Mouse (Mus musculus): ENCODE data around the gene Capn5. TPM values are rescaled to one million over a fixed set of nuclear protein-coding genes. Genes with fewer than 3 reads are reported as not detected.

Capn5 gene
- 15.3 and 16.3 TPM in 2 replicates for polyA plus RNA-seq (2015; fragmentation: Nextera tagmentation; extraction: Ambion mirVana)

GRCm38 (mm10) chr7:98177929-98178559, at the start of gene Capn5:
Capn5 (minus strand) TSS chr7:98178274.
- Histone ChIP-seq H3K9ac (peak within 1 kb of the TSS; percentile 81), H3K9me3 (no peaks in the 10 kb centered on the region), H3K27me3 (peaks cover 27% of the 10 kb centered on the region), H3K4me3 (peak within 1 kb of the TSS; percentile 73), H3K4me1 (replicated peaks) (peaks cover 38% of the 10 kb centered on the region), H3K36me3 (no peaks in the 10 kb centered on the region), H3K4me2 (peak within 1 kb of the TSS; percentile 71), H3K27ac (no peak within 1 kb of the TSS; the same call in 1 of the 2 replicates)
- WGBS = 3% methylated on average over 38 of the region's 44 CpGs
- peak; percentile 88 for ATAC-seq (ENCODE audit: low FRiP score)

- no peak for ATAC-seq (ENCODE audit: low FRiP score)
These were observed 45.7 kb upstream of the Capn5 start for GRCm38 (mm10) chr7:98223796-98224195.

GRCm38 (mm10) chr7:98216713-98217112, 38.6 kb upstream of the Capn5 start:
- H3K4me3 ChIP-seq = no peak overlapping the region
- peaks cover 4% of the 10 kb centered on the region; the same call in 1 of the 2 replicates for H3K36me3 ChIP-seq
- H3K4me2 ChIP-seq = no peak overlapping the region
- H3K27ac ChIP-seq = no peak overlapping the region
- no peak for ATAC-seq (ENCODE audit: low FRiP score)
- no peaks in the 10 kb centered on the region for H3K4me1 ChIP-seq (replicated peaks)
- no peaks in the 10 kb centered on the region for H3K27me3 ChIP-seq
- H3K9ac ChIP-seq = no peak overlapping the region
- no peaks in the 10 kb centered on the region for H3K9me3 ChIP-seq

More at GRCm38 (mm10) chr7:98223796-98224195, 45.7 kb upstream of the Capn5 start:
- Histone ChIP-seq H3K36me3 (peaks cover 6% of the 10 kb centered on the region; the same call in 1 of the 2 replicates), H3K4me2 (no peak overlapping the region), H3K4me1 (replicated peaks) (no peaks in the 10 kb centered on the region), H3K27me3 (no peaks in the 10 kb centered on the region), H3K4me3 (no peak overlapping the region), H3K9me3 (no peaks in the 10 kb centered on the region), H3K27ac (no peak overlapping the region), H3K9ac (no peak overlapping the region)
- WGBS = 95% methylated on average over 4 of the region's 4 CpGs

DNA sequence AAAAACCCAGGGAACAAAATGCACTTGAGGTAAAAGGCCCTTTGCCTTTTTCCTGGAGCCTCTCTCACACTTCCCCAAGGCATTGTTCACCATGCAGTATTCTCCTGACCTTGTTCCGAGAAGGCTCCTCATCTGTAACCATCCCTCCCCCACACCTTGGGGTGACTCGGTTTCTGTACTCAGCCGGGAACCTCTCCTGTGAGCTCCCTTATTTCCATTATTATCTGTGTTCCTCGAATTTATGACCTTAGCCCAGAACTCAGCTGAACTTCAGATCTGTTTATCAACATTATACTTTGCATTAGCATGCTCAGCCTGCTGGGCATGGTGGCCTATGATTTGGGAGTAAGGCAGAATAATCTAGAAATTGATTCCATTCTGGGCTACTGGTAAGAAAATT, 24.9 kb upstream of the Capn5 start:
- Histone ChIP-seq H3K27me3 (no peaks in the 10 kb centered on the region), H3K36me3 (no peaks in the 10 kb centered on the region), H3K9me3 (no peaks in the 10 kb centered on the region), H3K4me2 (no peak overlapping the region), H3K4me1 (replicated peaks) (no peaks in the 10 kb centered on the region), H3K4me3 (no peak overlapping the region), H3K9ac (no peak overlapping the region), H3K27ac (no peak overlapping the region)
- no peak for ATAC-seq (ENCODE audit: low FRiP score)
- WGBS = 76% methylated on average over 4 of the region's 4 CpGs

DNA sequence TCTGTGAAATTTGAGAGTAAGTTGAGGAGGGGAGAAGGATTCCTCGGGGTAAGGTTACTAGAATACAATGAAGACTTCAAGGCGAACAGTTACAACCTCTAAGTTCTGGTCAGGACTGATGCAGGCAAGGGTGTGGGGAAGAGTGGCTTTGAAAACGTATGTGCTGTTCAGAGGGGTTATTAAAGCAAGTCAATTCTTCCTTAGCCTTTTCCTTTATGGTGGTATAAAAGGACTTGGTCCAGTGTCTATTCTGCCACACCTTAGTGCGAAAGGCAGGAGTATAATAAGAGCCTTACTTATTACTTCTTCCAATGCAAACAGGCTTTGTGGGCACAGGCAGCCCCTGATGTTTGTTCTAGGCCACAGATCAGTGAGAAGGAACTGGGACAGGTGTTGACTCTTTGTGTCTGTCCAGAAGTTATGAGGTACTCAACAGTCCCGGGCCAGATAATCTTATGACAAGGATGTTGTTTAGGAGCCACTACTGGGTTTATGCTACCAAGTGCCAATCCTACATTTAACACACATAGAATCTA, 23.5 kb upstream of the Capn5 start:
- Histone ChIP-seq H3K27me3 (peaks cover 7% of the 10 kb centered on the region), H3K27ac (no peak overlapping the region), H3K4me1 (replicated peaks) (no peaks in the 10 kb centered on the region), H3K9me3 (no peaks in the 10 kb centered on the region), H3K4me2 (no peak overlapping the region), H3K36me3 (no peaks in the 10 kb centered on the region), H3K4me3 (no peak overlapping the region), H3K9ac (no peak overlapping the region)
- ATAC-seq (ENCODE audit: low FRiP score) = no peak
- WGBS = 86% methylated on average over 5 of the region's 5 CpGs

GRCm38 (mm10) chr7:98200396-98200795, 22.3 kb upstream of the Capn5 start:
- WGBS = 93% methylated on average over 3 of the region's 3 CpGs
- H3K36me3 ChIP-seq = no peaks in the 10 kb centered on the region
- ATAC-seq (ENCODE audit: low FRiP score) = no peak

GRCm38 (mm10) chr7:98199381-98199780, 21.3 kb upstream of the Capn5 start, which contains the start of gene B3gnt6:
B3gnt6 (minus strand) TSS chr7:98199481.
- Histone ChIP-seq H3K4me2 (no peak within 1 kb of the TSS), H3K27me3 (peaks cover 29% of the 10 kb centered on the region), H3K36me3 (no peaks in the 10 kb centered on the region), H3K4me3 (no peak within 1 kb of the TSS), H3K4me1 (replicated peaks) (peaks cover 2% of the 10 kb centered on the region), H3K9ac (no peak within 1 kb of the TSS), H3K27ac (no peak within 1 kb of the TSS), H3K9me3 (no peaks in the 10 kb centered on the region)
- no peak for ATAC-seq (ENCODE audit: low FRiP score)
- WGBS = 93% methylated on average over 4 of the region's 4 CpGs

More at GRCm38 (mm10) chr7:98200396-98200795, 22.3 kb upstream of the Capn5 start:
- Histone ChIP-seq H3K9ac (no peak overlapping the region), H3K27me3 (peaks cover 18% of the 10 kb centered on the region), H3K9me3 (no peaks in the 10 kb centered on the region), H3K4me2 (no peak overlapping the region), H3K4me3 (no peak overlapping the region), H3K4me1 (replicated peaks) (no peaks in the 10 kb centered on the region), H3K27ac (no peak overlapping the region)

- WGBS = 47% methylated on average over 10 of the region's 10 CpGs
- no peak overlapping the region for H3K27ac ChIP-seq
- ATAC-seq (ENCODE audit: low FRiP score) = no peak
- no peak overlapping the region for H3K4me2 ChIP-seq
- H3K9ac ChIP-seq = no peak overlapping the region
- H3K9me3 ChIP-seq = no peaks in the 10 kb centered on the region
- peaks cover 17% of the 10 kb centered on the region for H3K4me1 ChIP-seq (replicated peaks)
- no peak overlapping the region for H3K4me3 ChIP-seq
- peaks cover 64% of the 10 kb centered on the region for H3K27me3 ChIP-seq
- no peaks in the 10 kb centered on the region for H3K36me3 ChIP-seq
These were observed 17.2 kb upstream of the Capn5 start for GRCm38 (mm10) chr7:98195151-98195801.

DNA sequence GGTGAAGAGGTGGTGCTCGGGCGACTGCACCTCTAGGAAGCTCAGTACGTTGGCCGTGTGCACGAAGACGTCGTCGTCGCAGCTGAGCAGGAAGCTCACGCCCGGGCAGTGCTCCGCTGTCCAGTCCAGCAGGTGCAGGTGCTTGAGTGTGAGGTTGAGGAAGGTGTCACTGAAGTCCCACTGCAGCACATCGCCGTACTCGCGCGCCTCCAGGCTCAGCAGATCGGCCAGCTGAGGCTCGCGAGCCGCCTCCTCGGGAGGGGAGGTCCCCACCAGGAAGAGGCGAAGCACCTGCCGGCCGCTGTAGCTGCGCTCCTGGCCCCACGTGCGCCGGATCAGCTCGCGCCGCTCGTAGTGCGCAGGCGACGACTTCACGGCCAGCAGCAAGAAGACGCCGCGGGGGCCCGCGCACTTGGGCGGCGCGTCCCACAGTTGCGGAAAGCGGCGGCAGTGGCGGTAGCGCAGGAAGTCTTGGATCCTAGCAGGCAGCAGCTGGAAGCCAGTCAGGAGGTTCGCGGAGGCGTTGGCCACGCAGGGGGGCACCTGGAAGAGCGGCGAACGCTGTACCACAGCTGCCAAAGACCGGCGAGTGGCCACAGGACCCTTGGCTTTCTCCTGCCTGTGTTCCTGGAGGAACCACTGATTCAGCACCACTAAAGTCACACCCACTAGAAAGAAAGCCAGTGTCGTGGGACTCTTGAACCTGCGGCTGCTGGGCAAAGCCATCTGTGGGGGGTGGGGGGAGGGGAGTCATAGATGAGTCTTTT, 16.1 kb upstream of the Capn5 start:
- H3K36me3 ChIP-seq = no peaks in the 10 kb centered on the region
- peaks cover 17% of the 10 kb centered on the region for H3K4me1 ChIP-seq (replicated peaks)
- H3K4me3 ChIP-seq = peak overlapping the region; percentile 51
- H3K9ac ChIP-seq = peak overlapping the region; percentile 65
- H3K4me2 ChIP-seq = peak overlapping the region; percentile 95
- no peaks in the 10 kb centered on the region for H3K9me3 ChIP-seq
- WGBS = 2% methylated on average over 60 of the region's 61 CpGs
- H3K27ac ChIP-seq = no peak overlapping the region
- ATAC-seq (ENCODE audit: low FRiP score) = peak; percentile 69
- peaks cover 74% of the 10 kb centered on the region for H3K27me3 ChIP-seq

DNA sequence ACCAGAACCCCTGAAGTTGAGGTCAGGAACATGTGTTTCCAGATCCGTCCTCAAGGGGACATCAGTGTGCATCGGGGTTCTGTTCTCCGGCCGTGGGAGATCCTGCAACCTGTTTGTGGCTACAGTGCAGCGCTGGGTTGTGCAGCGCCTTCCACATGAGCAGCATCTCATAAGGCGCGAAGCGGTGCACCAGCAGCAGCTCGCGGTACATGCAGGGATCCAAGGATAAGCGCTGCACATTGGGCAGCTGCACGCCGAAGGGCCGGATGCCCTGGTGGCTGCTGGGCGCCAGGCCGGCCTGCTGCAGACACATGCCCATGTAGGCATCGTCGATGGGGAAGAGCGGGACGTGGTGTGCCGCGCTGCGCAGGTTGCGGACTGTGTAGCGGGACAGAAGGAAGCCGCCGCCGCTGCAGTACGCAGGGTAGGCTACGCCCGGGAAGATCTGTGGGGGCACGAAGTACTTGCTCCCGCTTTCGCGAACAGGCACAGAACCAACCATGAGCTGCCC, 15.5 kb upstream of the Capn5 start:
- peaks cover 74% of the 10 kb centered on the region for H3K27me3 ChIP-seq

DNA sequence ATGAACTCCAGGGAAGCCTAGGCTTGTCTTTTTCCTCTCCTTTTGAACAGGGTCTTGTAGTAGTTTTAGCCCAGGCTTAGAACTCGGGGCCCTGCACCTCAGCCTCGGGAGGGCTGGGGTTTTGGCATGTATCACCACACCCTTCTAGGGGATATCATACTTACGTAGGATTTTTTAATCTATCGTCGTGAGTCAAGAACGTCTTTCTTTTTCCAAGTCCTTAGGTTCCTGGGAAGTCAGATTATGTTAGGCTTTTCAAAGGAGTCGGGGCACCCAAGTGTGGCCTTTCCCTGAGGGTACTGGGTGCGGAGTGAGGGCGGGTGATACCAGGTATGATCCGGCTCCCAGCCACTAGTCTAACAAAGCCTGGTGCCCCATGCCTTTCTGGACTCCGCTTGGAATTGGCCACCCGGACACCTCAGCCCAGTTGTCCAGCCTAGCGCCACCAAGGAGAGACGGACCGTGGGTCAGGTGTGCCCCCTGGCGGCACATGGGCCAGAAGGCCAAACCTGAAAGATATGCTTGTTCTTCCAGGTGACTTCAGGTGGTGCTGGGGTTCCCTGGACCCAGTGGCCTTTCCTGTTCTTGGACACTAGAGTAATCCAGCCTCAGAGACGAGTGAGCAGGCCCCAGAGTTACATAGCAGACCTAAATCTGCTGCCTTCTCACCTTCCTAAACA, 13.6 kb upstream of the Capn5 start:
- no peak overlapping the region for H3K4me2 ChIP-seq
- peaks cover 69% of the 10 kb centered on the region for H3K27me3 ChIP-seq
- H3K36me3 ChIP-seq = no peaks in the 10 kb centered on the region
- H3K27ac ChIP-seq = no peak overlapping the region
- no peak for ATAC-seq (ENCODE audit: low FRiP score)
- WGBS = 69% methylated on average over 17 of the region's 17 CpGs
- H3K4me1 ChIP-seq (replicated peaks) = peaks cover 24% of the 10 kb centered on the region
- no peak overlapping the region for H3K9ac ChIP-seq
- no peak overlapping the region for H3K4me3 ChIP-seq
- no peaks in the 10 kb centered on the region for H3K9me3 ChIP-seq

More for the DNA sequence above, 15.5 kb upstream of the Capn5 start:
- Histone ChIP-seq H3K4me3 (peak overlapping the region; percentile 51), H3K4me1 (replicated peaks) (peaks cover 17% of the 10 kb centered on the region), H3K9me3 (no peaks in the 10 kb centered on the region), H3K9ac (peak overlapping the region; percentile 65), H3K27ac (no peak overlapping the region), H3K36me3 (no peaks in the 10 kb centered on the region), H3K4me2 (peak overlapping the region; percentile 95)
- ATAC-seq (ENCODE audit: low FRiP score) = peak; percentile 59
- 2% methylated on average over 36 of the region's 36 CpGs for WGBS

Data from hindbrain, embryonic 13.5 days (tissue).